ENCODE assay signal across 13 mouse cellular contexts in genomic region chr12:100626273-100626990, GRCm38 (mm10).
DNase-seq lines count a peak whose midpoint lies in the region; TF ChIP-seq lines count a peak whose summit lies in the region.
"Had no signal": no experiment of that assay in that cellular context is flagged by ENCODE, and none has a peak within 500 bp of the region (broad histone marks: within the 10 kb centered on the region; RNA-seq: fewer than 3 reads in every experiment).

No protein-coding gene starts in this region.

- TF ChIP-seq POLR2A in kidney, adult 2 months (IDR thresholded peaks at IDR 0.05; ENCODE audit: low read depth, low read length), result no peak
- no peak for TF ChIP-seq POLR2A in MEL (IDR thresholded peaks at IDR 0.05; ENCODE audit: control insufficient read depth in 1 of 2, insufficient read depth in 1 of 2, low read depth in 1 of 2, low read length in 2 of 2, poor library complexity in 1 of 2)

- no peaks in the 10 kb centered on the region for H3K79me2 ChIP-seq in MEL (ENCODE audit: control insufficient read depth, insufficient read depth, low read length, poor library complexity)

- H3K36me3 ChIP-seq in kidney, adult 2 months (ENCODE audit: control insufficient read depth, insufficient read depth, low read length), result no peaks in the 10 kb centered on the region
- no peaks in the 10 kb centered on the region for H3K36me3 ChIP-seq in MEL (ENCODE audit: control insufficient read depth in 1 of 2, insufficient read depth in 2 of 2, low read length in 2 of 2)
- H3K36me3 ChIP-seq in limb, embryonic 10.5 days, result no peaks in the 10 kb centered on the region
- no peaks in the 10 kb centered on the region for H3K36me3 ChIP-seq in megakaryocyte, embryonic 14.5 days (replicated peaks; ENCODE audit: low read length)
- H3K36me3 ChIP-seq: lung, embryonic 15.5 days; stomach, embryonic 15.5 days had no signal

- 69% methylated on average over 4 of the region's 4 CpGs for WGBS in kidney, adult 2 months
- 71% methylated on average over 4 of the region's 4 CpGs for WGBS in limb, embryonic 10.5 days

- H3K27ac ChIP-seq in kidney, adult 2 months (ENCODE audit: insufficient read depth, low read depth, low read length), result peak overlapping the region; percentile 68; the same call in 1 of the 2 replicates
- no peak overlapping the region for H3K27ac ChIP-seq in MEL (ENCODE audit: control insufficient read depth, low read depth, low read length)
- peak overlapping the region; percentile 70 for H3K27ac ChIP-seq in limb, embryonic 10.5 days
- H3K27ac ChIP-seq: hindbrain, postnatal 0 days; lung, embryonic 15.5 days; stomach, embryonic 15.5 days had no signal

- TF ChIP-seq CTCF in kidney, adult 2 months (conservative IDR thresholded peaks at IDR 0.05; ENCODE audit: insufficient read depth, insufficient read length, low read depth, low read length), result no peak
- TF ChIP-seq CTCF in MEL (IDR thresholded peaks at IDR 0.05 in 2 of 3, conservative IDR thresholded peaks at IDR 0.05 in 1 of 3; ENCODE audit: control insufficient read depth in 1 of 3, insufficient read depth in 1 of 3, low read depth in 2 of 3, low read length in 3 of 3, poor library complexity in 1 of 3, severe bottlenecking in 1 of 3), result no peak

- H3K4me3 ChIP-seq in kidney, adult 2 months (ENCODE audit: insufficient read depth, low read depth, low read length), result no peak overlapping the region
- H3K4me3 ChIP-seq in MEL (ENCODE audit: control insufficient read depth in 1 of 2, insufficient read depth in 1 of 2, low read depth in 2 of 2, low read length in 2 of 2), result no peak overlapping the region
- H3K4me3 ChIP-seq in limb, embryonic 10.5 days, result no peak overlapping the region
- peak overlapping the region; percentile 87 for H3K4me3 ChIP-seq in megakaryocyte, embryonic 14.5 days (replicated peaks)
- H3K4me3 ChIP-seq: lung, embryonic 15.5 days; myocyte; stomach, embryonic 15.5 days had no signal

- H3K9ac ChIP-seq in MEL (ENCODE audit: control insufficient read depth, low read depth, low read length, poor library complexity, severe bottlenecking), result no peak overlapping the region
- H3K9ac ChIP-seq: lung, embryonic 15.5 days; stomach, embryonic 15.5 days had no signal

- H3K9me3 ChIP-seq in MEL (replicated peaks; ENCODE audit: insufficient read depth, low read length), result no peaks in the 10 kb centered on the region
- H3K9me3 ChIP-seq in limb, embryonic 10.5 days (replicated peaks), result no peaks in the 10 kb centered on the region
- H3K9me3 ChIP-seq in megakaryocyte, embryonic 14.5 days, result no peaks in the 10 kb centered on the region
- H3K9me3 ChIP-seq: lung, embryonic 15.5 days; stomach, embryonic 15.5 days had no signal

- H3K27me3 ChIP-seq in kidney, adult 2 months (replicated peaks; ENCODE audit: control insufficient read depth, insufficient read depth, low read length), result no peaks in the 10 kb centered on the region
- no peaks in the 10 kb centered on the region for H3K27me3 ChIP-seq in MEL (ENCODE audit: control insufficient read depth in 1 of 2, insufficient read depth in 2 of 2, low read length in 2 of 2)
- no peaks in the 10 kb centered on the region for H3K27me3 ChIP-seq in limb, embryonic 10.5 days (ENCODE audit: low read depth, poor library complexity, severe bottlenecking)
- no peaks in the 10 kb centered on the region for H3K27me3 ChIP-seq in megakaryocyte, embryonic 14.5 days (replicated peaks)
- H3K27me3 ChIP-seq: lung, embryonic 15.5 days; stomach, embryonic 15.5 days had no signal

- H3K4me1 ChIP-seq in kidney, adult 2 months (ENCODE audit: control insufficient read depth, insufficient read depth, low read length), result peaks cover 6% of the 10 kb centered on the region; the same call in 1 of the 2 replicates
- H3K4me1 ChIP-seq in MEL (ENCODE audit: control insufficient read depth in 1 of 2, insufficient read depth in 2 of 2, low read length in 2 of 2), result peaks cover 3 to 4% of the 10 kb centered on the region in 2 experiments; a peak in 2 of 4 replicates
- H3K4me1 ChIP-seq in limb, embryonic 10.5 days, result peaks cover 22% of the 10 kb centered on the region
- peaks cover 92% of the 10 kb centered on the region for H3K4me1 ChIP-seq in megakaryocyte, embryonic 14.5 days
- H3K4me1 ChIP-seq: lung, embryonic 15.5 days; stomach, embryonic 15.5 days had no signal

- DNase-seq in kidney, adult 2 months, result peak; percentile 27
- DNase-seq in kidney, adult 11 months, result no peak
- DNase-seq in MEL (ENCODE audit: low read depth, low spot score), result no peak
- no peak for DNase-seq in limb, embryonic 10.5 days (ENCODE audit: low spot score)
- DNase-seq in ovary, postnatal 10 days (ENCODE audit: low spot score), result no peak
- DNase-seq in right cerebral cortex, postnatal 10 days (ENCODE audit: low spot score in 2 of 2), result no peak
- DNase-seq in thymus, postnatal 10 days (ENCODE audit: low spot score in 2 of 2), result no peak
- DNase-seq: kidney, postnatal 25 days had no signal

- TF ChIP-seq EP300 in MEL (IDR thresholded peaks at IDR 0.05; ENCODE audit: low read depth in 1 of 2, low read length in 2 of 2), result no peak

- no peak for TF ChIP-seq RAD21 in MEL (IDR thresholded peaks at IDR 0.05; ENCODE audit: low read depth, low read length)

TF ChIP-seq in MEL, 35 proteins besides CTCF, POLR2A, EP300 and RAD21:
- TF ChIP-seq ZNF384 (IDR thresholded peaks at IDR 0.05; ENCODE audit: low read depth, low read length), result no peak
- TF ChIP-seq BHLHE40 (IDR thresholded peaks at IDR 0.05; ENCODE audit: borderline replicate concordance, low read depth, low read length), result peak; percentile 17; the same call in 1 of the 2 replicates
